Mouse (Mus musculus) liver, postnatal 0 days (tissue): Measurements from ENCODE around the gene Stard13. TPM values are rescaled to one million over a fixed set of nuclear protein-coding genes. Genes with fewer than 3 reads are reported as not detected.

Experiments
- ATAC-seq: fragments of 200-750 bp; cut with Nextera tagmentation; 2 replicates; pipeline ENCODE4 v1.8.0; 2017; ENCODE audit warnings: mild to moderate bottlenecking, moderate library complexity
- DNase-seq: peaks from one replicate; pipeline ENCODE4 v3.0.0-alpha.2; 2016
- H3K27ac ChIP-seq: fragments of 300-500 bp; sonication (generic); 2 replicates; pipeline ENCODE4 v1.5.1; 2014; ENCODE audit warnings: antibody characterized with exemption, moderate library complexity, mild to moderate bottlenecking, low read depth
- H3K27me3 ChIP-seq: fragments of 300-500 bp; sonication (generic); 2 replicates; pipeline ENCODE4 v1.6.1; 2014; ENCODE audit warnings: low read length, control low read depth, mixed read lengths; ENCODE audit not compliant: insufficient read depth
- H3K36me3 ChIP-seq: fragments of 300-500 bp; sonication (generic); replicated peaks from 2 replicates; pipeline ENCODE4 v1.6.1; 2014; ENCODE audit warnings: mild to moderate bottlenecking, control low read depth, low read length, moderate library complexity, mixed read lengths; ENCODE audit not compliant: insufficient read depth
- H3K4me1 ChIP-seq: fragments of 300-500 bp; sonication (generic); 2 replicates; pipeline ENCODE4 v1.6.1; 2014; ENCODE audit warnings: antibody characterized with exemption, mild to moderate bottlenecking, control low read depth; ENCODE audit not compliant: insufficient read depth
- H3K4me2 ChIP-seq: fragments of 300-500 bp; sonication (generic); 2 replicates; pipeline ENCODE4 v1.6.1; 2014; ENCODE audit warnings: low read depth, mild to moderate bottlenecking, low read length, moderate library complexity, mixed read lengths
- H3K4me3 ChIP-seq: fragments of 300-500 bp; sonication (generic); 2 replicates; pipeline ENCODE4 v1.5.1; 2014; ENCODE audit warnings: low read depth, low read length
- H3K9ac ChIP-seq: fragments of 300-500 bp; sonication (generic); replicated peaks from 2 replicates; pipeline ENCODE4 v1.6.1; 2014; ENCODE audit warnings: mild to moderate bottlenecking, moderate library complexity
- H3K9me3 ChIP-seq: fragments of 300-500 bp; sonication (generic); 2 replicates; pipeline ENCODE4 v1.6.1; 2016; ENCODE audit warnings: mild to moderate bottlenecking, control low read depth, low read length, mixed read lengths
- CTCF ChIP-seq: sonication (generic); IDR thresholded peaks from 2 replicates; pipeline ENCODE4 v1.5.1; 2016; ENCODE audit warnings: antibody characterized with exemption, low read depth
- EP300 ChIP-seq: IDR thresholded peaks from 2 replicates; pipeline ENCODE4 v1.6.1; 2016; ENCODE audit warnings: antibody characterized with exemption, low read depth, mild to moderate bottlenecking
- WGBS: fragments of 180-500 bp; shearing (Covaris S2); extraction: QIAGEN DNeasy Blood & Tissue Kit; methylation state at CpG from one replicate; pipeline ENCODE4 v1.1.7; 2014; ENCODE audit not compliant: insufficient replicate concordance; 5-methylcytosine and 5-hydroxymethylcytosine counted together
- polyA plus RNA-seq: library from polyadenylated mRNA; unstranded; fragments of >200 nt; fragmentation: Nextera tagmentation; extraction: Ambion mirVana; gene quantifications from 2 replicates; pipeline ENCODE4 v1.2.1, GENCODE M21; 2015

Stard13 gene
- polyA plus RNA-seq, 1 experiment from 2014 or later, result 1.0 TPM

- 73% methylated on average over 3 of the region's 3 CpGs for WGBS
- Histone ChIP-seq H3K4me2 (no peak overlapping the region), H3K4me1 (0 out of 2 replicates have a peak, but pooled peaks cover 3% of the 10 kb centered on the region), H3K27ac (no peak overlapping the region), H3K4me3 (no peak overlapping the region), H3K27me3 (no peaks in the 10 kb centered on the region), H3K9ac (no peak overlapping the region), H3K9me3 (no peaks in the 10 kb centered on the region), H3K36me3 (no peaks in the 10 kb centered on the region)
- ATAC-seq, result no peak
- TF ChIP-seq EP300 (no peak), CTCF (no peak)
- no peak for DNase-seq
These were observed 34.4 kb downstream of the Stard13 start for GRCm38 (mm10) chr5:151199235-151199634.

GRCm38 (mm10) chr5:151196603-151197272 is 36.9 kb downstream of the Stard13 start:
- 70% methylated on average over 13 of the region's 13 CpGs for WGBS
- no peaks in the 10 kb centered on the region for H3K9me3 ChIP-seq
- no peak overlapping the region for H3K9ac ChIP-seq
- no peak for DNase-seq
- H3K27ac ChIP-seq, result no peak overlapping the region
- H3K4me1 ChIP-seq, result 0 out of 2 replicates have a peak, but pooled peaks cover 3% of the 10 kb centered on the region
- H3K4me2 ChIP-seq, result no peak overlapping the region
- no peaks in the 10 kb centered on the region for H3K27me3 ChIP-seq
- ATAC-seq, result no peak
- no peak overlapping the region for H3K4me3 ChIP-seq
- H3K36me3 ChIP-seq, result no peaks in the 10 kb centered on the region
- TF ChIP-seq CTCF (no peak), EP300 (no peak)

- Histone ChIP-seq H3K27me3 (no peaks in the 10 kb centered on the region), H3K4me2 (no peak overlapping the region), H3K9me3 (no peaks in the 10 kb centered on the region), H3K36me3 (no peaks in the 10 kb centered on the region), H3K27ac (no peak overlapping the region), H3K4me1 (0 out of 2 replicates have a peak, but pooled peaks cover 3% of the 10 kb centered on the region), H3K4me3 (no peak overlapping the region), H3K9ac (no peak overlapping the region)
- TF ChIP-seq CTCF, result no peak
- TF ChIP-seq EP300, result no peak
- no peak for DNase-seq
- no peak for ATAC-seq
- 79% methylated on average over 3 of the region's 3 CpGs for WGBS
These were observed 39.6 kb downstream of the Stard13 start for GRCm38 (mm10) chr5:151193885-151194520.

GRCm38 (mm10) chr5:151192266-151192665 is 41.4 kb downstream of the Stard13 start:
- 0 out of 2 replicates have a peak, but pooled peaks cover 3% of the 10 kb centered on the region for H3K4me1 ChIP-seq
- H3K36me3 ChIP-seq, result no peaks in the 10 kb centered on the region
- H3K9me3 ChIP-seq, result no peaks in the 10 kb centered on the region
- no peak overlapping the region for H3K9ac ChIP-seq
- no peak overlapping the region for H3K27ac ChIP-seq
- DNase-seq (no peak), ATAC-seq (no peak)
- no peak overlapping the region for H3K4me3 ChIP-seq
- H3K27me3 ChIP-seq, result no peaks in the 10 kb centered on the region
- 63% methylated on average over 2 of the region's 2 CpGs for WGBS
- no peak overlapping the region for H3K4me2 ChIP-seq
- TF ChIP-seq CTCF (no peak), EP300 (no peak)

GRCm38 (mm10) chr5:151190764-151191163 is 42.9 kb downstream of the Stard13 start:
- H3K27me3 ChIP-seq, result no peaks in the 10 kb centered on the region
- TF ChIP-seq EP300, result no peak
- DNase-seq (no peak), ATAC-seq (no peak)
- no peak overlapping the region for H3K27ac ChIP-seq
- no peaks in the 10 kb centered on the region for H3K36me3 ChIP-seq
- WGBS, result 67% methylated on average over 5 of the region's 5 CpGs
- H3K9ac ChIP-seq, result no peak overlapping the region
- H3K4me3 ChIP-seq, result no peak overlapping the region
- H3K4me2 ChIP-seq, result 0 out of 2 replicates have a peak overlapping the region, but pooled peaks have one; percentile 76
- H3K9me3 ChIP-seq, result no peaks in the 10 kb centered on the region
- peaks cover 3% of the 10 kb centered on the region; the same call in 1 of the 2 replicates for H3K4me1 ChIP-seq

GRCm38 (mm10) chr5:151189789-151190378 is 43.8 kb downstream of the Stard13 start:
- ATAC-seq (peak; percentile 91), DNase-seq (peak; percentile 61)
- Histone ChIP-seq H3K27me3 (no peaks in the 10 kb centered on the region), H3K27ac (peak overlapping the region; percentile 78), H3K9me3 (no peaks in the 10 kb centered on the region), H3K9ac (peak overlapping the region; percentile 69), H3K4me2 (peak overlapping the region; percentile 76), H3K4me1 (no peaks in the 10 kb centered on the region; the same call in 1 of the 2 replicates), H3K36me3 (no peaks in the 10 kb centered on the region), H3K4me3 (peak overlapping the region; percentile 58)
- TF ChIP-seq CTCF (no peak), EP300 (no peak)
- WGBS, result 1% methylated on average over 27 of the region's 27 CpGs
